Mouse (Mus musculus) inflammation-experienced regulatory T-cells, adult 16 weeks (primary cell): ENCODE measurements around the gene Arpc1a. TPM values are rescaled to one million over a fixed set of nuclear protein-coding genes. Genes with fewer than 3 reads are reported as not detected.

Experiments used
- polyA plus RNA-seq: library from polyadenylated mRNA; unstranded; fragments of 100-300 nt; shearing (Covaris generic); gene quantifications from one replicate; pipeline ENCODE4 v1.2.1, GENCODE M21; 2017

Arpc1a gene
- polyA plus RNA-seq: 86.7 TPM

DNA sequence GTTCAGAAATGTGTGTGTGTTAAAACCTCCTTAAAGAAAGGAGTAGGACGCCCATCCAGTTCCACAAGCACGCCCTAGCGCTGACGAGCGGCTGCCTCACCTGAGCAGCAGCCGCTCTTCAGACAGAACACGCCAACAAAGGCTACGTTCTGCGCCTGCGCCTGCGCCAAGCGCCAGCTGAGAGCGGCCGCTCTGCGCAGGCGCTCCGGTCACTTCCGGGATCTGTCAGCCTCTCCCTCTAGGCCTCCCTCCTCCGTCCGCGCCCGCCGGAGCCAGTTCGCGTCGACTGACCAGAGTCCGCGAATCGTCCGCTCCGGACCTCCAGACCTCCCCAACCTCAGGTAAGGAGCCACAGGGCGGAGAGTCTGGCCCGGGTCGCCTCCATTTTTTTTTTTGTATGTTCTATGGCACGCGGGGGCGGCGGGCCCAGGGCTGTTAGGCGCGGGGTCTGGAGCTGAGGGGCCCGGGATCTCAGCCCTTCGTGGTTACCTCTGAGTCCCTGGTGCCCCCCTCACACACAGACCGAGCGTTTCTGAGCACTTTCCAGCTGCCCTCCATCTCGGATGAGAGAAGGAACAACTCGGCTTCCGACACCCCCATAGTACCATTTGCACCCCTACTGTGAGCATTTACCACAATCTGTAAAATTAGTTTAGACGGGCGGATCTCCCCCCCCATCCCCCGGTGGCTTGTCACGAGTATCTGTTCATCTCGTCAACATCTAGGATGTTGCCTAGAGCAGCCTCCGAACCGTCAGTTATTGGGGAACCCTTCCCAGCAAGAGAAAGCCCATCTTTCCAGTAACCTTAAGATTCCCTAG is at the start of gene Arpc1a, which contains the start of gene Kpna7:
Arpc1a (plus strand) TSS at position 199 of the 820 bp plus-strand sequence.
Kpna7 (minus strand) TSS at position 399 of the 820 bp plus-strand sequence.

DNA sequence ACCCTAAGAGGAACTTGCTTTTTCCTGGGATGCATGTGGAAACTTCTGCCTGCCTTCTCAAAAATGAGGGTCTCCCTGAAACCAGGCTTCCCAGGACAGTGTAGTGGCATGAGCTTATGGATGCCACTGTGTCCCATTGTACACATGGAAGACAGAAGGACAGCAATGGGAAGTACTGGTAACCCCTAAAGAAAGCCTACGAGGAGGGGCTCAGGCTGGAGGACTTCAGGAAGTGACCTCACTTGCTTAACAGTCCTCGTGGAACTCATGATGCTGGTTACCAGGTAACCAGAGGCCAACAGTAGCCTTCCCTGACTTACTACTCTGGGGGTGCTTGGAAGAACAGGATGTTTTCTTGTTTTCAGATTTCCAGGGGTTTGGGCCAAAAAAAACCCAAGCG is 40.9 kb upstream of the Arpc1a start, which contains the start of gene 1700018F24Rik:
1700018F24Rik (plus strand) TSS at position 301 of the 400 bp plus-strand sequence.

GRCm38 (mm10) chr5:145114071-145114605 is 30.5 kb downstream of the Arpc1a start, which contains the start of gene Arpc1b:
Gene Arpc1b (plus strand): TSS chr5:145114215.

GRCm38 (mm10) chr5:145139571-145140519 is 56.2 kb downstream of the Arpc1a start, which contains the start of the genes Pdap1 and Bud31:
Gene Pdap1 (minus strand): TSS chr5:145140238.
Gene Bud31 (plus strand): TSS chr5:145140362.

Other genes with a start within 250 kb of the Arpc1a start
- gene Smurf1, start 118.0 kb upstream of the Arpc1a start, polyA plus RNA-seq: 3.1 TPM
- not detected for gene Gm4871, start 51.1 kb upstream of the Arpc1a start, polyA plus RNA-seq
- gene 1700018F24Rik, start 40.8 kb upstream of the Arpc1a start, polyA plus RNA-seq: not detected
- gene Kpna7, start 200 bp downstream of the Arpc1a start, polyA plus RNA-seq: not detected
- 1,387 TPM for gene Arpc1b, start 30.4 kb downstream of the Arpc1a start, polyA plus RNA-seq
- 52.0 TPM for gene Pdap1, start 56.4 kb downstream of the Arpc1a start, polyA plus RNA-seq
- gene Bud31, start 56.5 kb downstream of the Arpc1a start, polyA plus RNA-seq: 186 TPM
- gene Ptcd1, start 83.3 kb downstream of the Arpc1a start, polyA plus RNA-seq: 30.4 TPM
- 39.7 TPM for gene Cpsf4, start 83.4 kb downstream of the Arpc1a start, polyA plus RNA-seq
- 421 TPM for gene Atp5j2, start 108.2 kb downstream of the Arpc1a start, polyA plus RNA-seq
- gene Zkscan14, start 118.0 kb downstream of the Arpc1a start, polyA plus RNA-seq: 30.2 TPM
- 9.6 TPM for gene Zkscan5, start 120.7 kb downstream of the Arpc1a start, polyA plus RNA-seq
- gene Zfp655, start 147.9 kb downstream of the Arpc1a start, polyA plus RNA-seq: 63.2 TPM
- 0.96 TPM for gene Zscan25, start 196.7 kb downstream of the Arpc1a start, polyA plus RNA-seq